Mouse (Mus musculus): ENCODE results near the gene Nol8.

The Nol8 gene

DNA sequence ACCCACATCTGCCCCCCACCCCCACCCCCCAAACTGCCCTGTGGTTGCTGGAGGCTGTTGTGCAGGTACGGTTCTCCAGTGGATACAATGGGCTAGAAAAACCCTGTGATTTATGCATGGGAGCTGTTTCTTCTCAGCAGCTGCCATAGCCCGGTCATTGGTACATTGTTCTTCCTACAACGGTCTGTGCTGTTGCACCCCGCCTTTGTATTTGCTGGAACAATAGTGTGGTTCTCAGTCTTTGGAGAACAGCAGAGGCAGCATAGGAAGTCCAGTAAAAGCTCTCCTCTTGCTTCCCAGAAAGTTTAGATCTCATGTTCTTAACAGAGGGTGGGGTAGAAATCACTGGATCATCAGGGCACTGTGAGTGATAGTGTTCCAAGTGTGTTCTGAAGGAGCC, 31.4 kb downstream of the Nol8 start:
- DNase-seq (ENCODE audit: low spot score in 2 of 2): no peak

DNA sequence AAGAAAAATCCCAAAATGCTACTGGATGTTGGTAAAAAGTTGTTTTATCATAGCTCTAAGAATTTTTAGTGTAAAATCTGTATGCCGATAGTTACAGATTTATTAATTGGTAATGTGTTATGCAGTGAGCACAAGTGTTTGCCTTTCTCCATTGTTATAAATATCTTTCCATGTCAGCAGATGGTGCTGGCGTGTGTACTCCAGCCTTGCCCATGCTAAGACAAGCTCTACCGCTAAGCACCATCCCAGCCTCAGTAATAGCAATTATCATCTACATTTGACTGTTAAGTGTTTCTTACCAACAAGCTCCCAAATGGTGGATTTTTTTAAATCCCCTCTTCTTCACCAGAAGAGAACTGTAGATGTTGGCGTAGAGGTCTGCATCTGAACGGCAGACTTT, 38.2 kb downstream of the Nol8 start:
- no peak for DNase-seq (ENCODE audit: low spot score in 2 of 2)

DNA sequence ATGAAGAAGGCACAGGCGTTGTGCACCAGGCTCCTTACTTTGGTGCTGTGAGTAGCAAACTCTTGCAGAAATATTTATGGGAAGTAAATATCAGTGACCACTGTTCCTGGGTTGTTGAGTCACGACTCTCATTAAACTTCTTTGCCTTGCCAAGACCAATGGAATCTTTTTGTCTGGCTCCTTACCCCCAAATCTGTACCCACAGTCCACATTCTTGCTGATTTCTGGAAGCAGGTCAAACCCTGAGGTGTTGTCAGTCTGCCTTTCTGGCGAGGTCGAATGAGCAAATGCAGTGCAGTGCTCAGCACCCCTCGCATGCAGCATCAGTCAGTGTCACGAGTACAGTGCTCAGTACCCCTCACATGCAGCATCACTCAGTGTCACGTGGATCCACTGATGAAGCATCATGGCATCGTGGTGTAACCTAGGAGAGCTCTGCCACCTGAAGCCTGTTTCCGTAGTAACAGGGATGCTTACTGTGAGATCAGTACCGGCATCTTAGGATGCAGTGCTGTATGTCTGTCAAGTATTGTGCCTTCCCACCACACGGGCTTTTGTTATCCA, 50.4 kb downstream of the Nol8 start:
- no peak for DNase-seq (ENCODE audit: low spot score in 2 of 2)

DNA sequence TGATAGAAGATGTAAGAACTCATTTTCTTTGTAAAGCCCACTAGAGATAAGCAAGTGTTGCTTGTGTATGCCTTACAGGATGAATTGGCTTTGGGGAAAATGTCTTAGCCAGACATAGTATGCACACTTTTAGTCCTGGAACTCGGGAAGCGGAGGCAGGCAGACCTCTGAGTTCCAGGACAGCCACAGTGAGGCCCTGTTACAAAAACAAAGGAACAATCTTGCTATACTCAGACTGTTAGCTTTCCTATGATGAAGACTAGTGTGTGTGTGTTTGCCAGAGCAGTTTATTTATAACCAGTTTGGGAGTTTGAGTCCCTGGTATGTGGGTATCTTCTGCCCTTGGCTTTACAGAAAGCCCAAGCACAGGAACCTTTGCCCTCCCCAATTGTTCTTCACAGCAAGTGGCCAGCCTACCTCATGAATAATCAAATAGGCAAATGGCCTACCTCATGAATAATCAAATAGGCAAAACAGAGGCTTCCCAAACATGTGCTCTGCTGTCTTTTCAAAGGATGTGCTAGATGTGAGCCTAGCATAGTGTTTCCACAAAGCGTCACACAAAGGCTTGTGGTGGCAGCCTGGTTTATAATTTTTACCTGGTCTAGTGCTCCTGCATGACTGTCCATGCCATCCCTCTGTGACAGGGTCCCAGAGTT, 53.3 kb downstream of the Nol8 start:
- no peak for DNase-seq (ENCODE audit: low spot score in 2 of 2)

DNA sequence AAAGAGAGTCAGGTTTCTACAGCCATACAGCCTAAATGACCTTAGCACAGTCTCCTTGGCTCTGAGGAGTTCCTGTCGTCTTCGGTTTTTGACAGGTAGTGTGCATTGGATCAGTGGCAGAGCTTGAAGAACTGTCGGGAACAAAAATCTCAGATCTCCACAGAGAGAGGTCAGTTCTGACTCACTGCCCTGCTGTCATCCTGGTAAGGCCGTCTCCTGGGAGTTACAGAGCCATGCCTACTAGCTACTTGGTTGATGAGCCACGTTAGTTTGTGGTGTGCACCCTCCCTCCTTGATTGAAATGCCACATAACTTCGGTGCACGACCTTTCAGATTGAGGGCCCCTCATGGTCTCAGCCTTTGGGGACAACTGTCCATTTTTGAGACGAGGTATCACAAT, 55.4 kb downstream of the Nol8 start:
- no peak for DNase-seq (ENCODE audit: low spot score in 2 of 2)

DNA sequence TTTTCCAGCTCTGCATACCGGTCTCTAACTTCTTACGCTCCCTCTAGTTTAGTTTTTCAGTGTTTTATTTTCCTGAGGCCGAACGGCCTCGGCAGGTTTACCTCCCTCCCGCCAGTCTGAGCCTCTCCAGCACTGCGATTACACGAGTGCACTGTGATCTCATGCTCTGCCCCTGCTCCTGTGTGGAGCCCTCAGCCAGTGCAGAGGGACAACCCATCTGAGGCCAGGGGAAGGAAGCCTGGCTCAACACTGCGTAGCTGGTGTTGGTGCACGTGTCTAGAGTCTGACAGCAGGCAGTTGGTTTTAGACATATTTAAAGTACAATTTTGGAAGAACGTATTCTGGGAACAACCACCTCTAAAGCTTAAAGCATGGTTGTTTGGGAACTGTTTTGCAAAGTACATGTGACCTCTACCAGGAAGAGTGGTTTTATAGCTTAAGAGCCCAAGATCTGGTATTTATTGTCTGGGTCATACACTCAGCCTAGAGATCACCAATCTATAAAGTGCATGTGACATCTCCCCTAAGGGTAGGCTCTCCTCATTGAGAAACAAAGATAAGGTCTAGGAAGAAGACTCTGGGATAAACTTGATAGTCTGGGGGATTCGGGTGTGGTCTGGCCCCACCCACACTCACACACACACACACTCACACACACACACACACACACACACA, 59.3 kb downstream of the Nol8 start:
- DNase-seq (ENCODE audit: low spot score in 2 of 2): no peak

DNA sequence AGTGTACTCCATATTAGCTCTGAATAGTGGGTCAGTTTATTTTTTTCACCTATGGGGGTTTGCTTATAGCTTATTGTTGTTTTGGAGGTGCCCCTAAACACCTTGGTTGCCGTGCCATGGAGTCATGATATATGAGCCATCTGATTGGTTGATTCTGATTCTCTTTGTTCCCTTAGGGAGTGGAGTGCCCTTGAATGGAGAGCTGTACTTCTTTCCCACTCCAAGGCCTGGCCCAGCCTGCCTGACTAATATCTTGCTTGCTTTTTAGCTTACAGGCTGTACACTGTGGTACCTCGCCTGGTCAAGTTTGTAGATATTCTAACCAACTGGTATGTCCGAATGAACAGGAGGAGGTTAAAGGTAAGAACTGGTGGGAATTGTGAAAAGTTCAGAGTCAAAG, 66.4 kb downstream of the Nol8 start:
- no peak for DNase-seq (ENCODE audit: low spot score in 2 of 2)

Measured in thymus, postnatal 10 days (tissue).